Mouse (Mus musculus) forebrain, embryonic 12.5 days (tissue): Measurements from ENCODE around the gene Ptma. TPM values are rescaled to one million over a fixed set of nuclear protein-coding genes. Genes with fewer than 3 reads are reported as not detected.

Experiments
- ATAC-seq: fragments of 200-750 bp; cut with Nextera tagmentation; 2 replicates; pipeline ENCODE4 v1.8.0; 2017; ENCODE audit warnings: moderate TSS enrichment; ENCODE audit not compliant: low FRiP score
- H3K27ac ChIP-seq: fragments of 300-500 bp; sonication (generic); 2 replicates; pipeline ENCODE4 v1.5.1; 2016; ENCODE audit warnings: mild to moderate bottlenecking
- H3K27me3 ChIP-seq: fragments of 300-500 bp; sonication (generic); 2 replicates; pipeline ENCODE4 v1.6.1; 2016; ENCODE audit warnings: mild to moderate bottlenecking
- H3K36me3 ChIP-seq: fragments of 300-500 bp; sonication (generic); replicated peaks from 2 replicates; pipeline ENCODE4 v1.6.1; 2016; ENCODE audit warnings: mild to moderate bottlenecking
- H3K4me1 ChIP-seq: fragments of 300-500 bp; sonication (generic); 2 replicates; pipeline ENCODE4 v1.6.1; 2016
- H3K4me2 ChIP-seq: fragments of 300-500 bp; sonication (generic); 2 replicates; pipeline ENCODE4 v1.6.1; 2016; ENCODE audit warnings: mild to moderate bottlenecking, moderate library complexity
- H3K4me3 ChIP-seq: fragments of 300-500 bp; sonication (generic); replicated peaks from 2 replicates; pipeline ENCODE4 v1.5.1; 2016; ENCODE audit warnings: mild to moderate bottlenecking
- H3K9ac ChIP-seq: fragments of 300-500 bp; sonication (generic); 2 replicates; pipeline ENCODE4 v1.6.1; 2016; ENCODE audit warnings: mild to moderate bottlenecking
- H3K9me3 ChIP-seq: fragments of 300-500 bp; sonication (generic); 2 replicates; pipeline ENCODE4 v1.6.1; 2016
- WGBS: fragments of 180-500 bp; shearing (Covaris S2); methylation state at CpG from one replicate; pipeline ENCODE4 v1.1.7; 2016; 5-methylcytosine and 5-hydroxymethylcytosine counted together
- polyA plus RNA-seq: library from polyadenylated mRNA; unstranded; fragments of >200 nt; fragmentation: Nextera tagmentation; extraction: Ambion mirVana; gene quantifications from 2 replicates; pipeline ENCODE4 v1.2.1, GENCODE M21; 2016

Ptma gene
- polyA plus RNA-seq, 1 experiment from 2014 or later: 3,257 TPM

- no peaks in the 10 kb centered on the region for H3K9me3 ChIP-seq
- peak overlapping the region; percentile 96 for H3K4me3 ChIP-seq
- H3K4me2 ChIP-seq: peak overlapping the region; percentile 81
- peak overlapping the region; percentile 100 for H3K27ac ChIP-seq
- peaks cover 30% of the 10 kb centered on the region for H3K4me1 ChIP-seq
- 2% methylated on average over 53 of the region's 53 CpGs for WGBS
- peak overlapping the region; percentile 84 for H3K9ac ChIP-seq
- peaks cover 13% of the 10 kb centered on the region for H3K36me3 ChIP-seq
- no peaks in the 10 kb centered on the region for H3K27me3 ChIP-seq
- ATAC-seq: peak; percentile 81
Observed at GRCm38 (mm10) chr1:86524619-86525498, 1.7 kb upstream of the Ptma start.

DNA sequence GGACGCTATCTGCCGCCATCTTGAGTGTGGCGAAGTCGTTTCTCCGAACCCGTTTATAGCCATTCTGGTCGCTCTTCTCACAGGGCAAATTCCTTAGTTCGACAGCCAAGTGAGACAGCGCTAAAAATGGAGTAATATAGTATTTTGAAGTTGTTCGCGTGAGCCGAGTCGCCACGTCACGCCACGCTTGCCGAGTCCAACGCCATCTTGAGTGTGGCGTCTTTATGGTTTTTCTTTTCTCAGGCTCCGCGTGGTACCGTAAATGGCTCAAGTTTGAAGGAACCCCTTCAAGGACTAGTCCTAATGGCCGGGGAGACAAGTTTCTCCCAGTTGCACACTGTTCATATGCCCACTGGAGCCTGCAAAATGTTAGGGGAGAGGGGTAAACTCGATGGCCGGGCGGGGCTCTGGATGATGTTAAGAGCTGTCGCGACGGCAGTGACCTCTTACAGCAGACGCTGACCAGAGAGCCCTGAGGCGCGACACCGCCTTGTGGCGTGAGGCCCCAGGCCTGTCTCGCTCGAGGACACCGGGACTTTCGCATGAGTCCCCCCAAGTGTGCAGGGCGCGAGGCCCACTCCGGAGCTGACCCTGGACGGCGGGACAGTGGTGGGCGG is 919 bp upstream of the Ptma start:
- under 1% methylated on average over 44 of the region's 44 CpGs for WGBS
- peak overlapping the region; percentile 96 for H3K4me3 ChIP-seq
- peak overlapping the region; percentile 100 for H3K27ac ChIP-seq
- H3K4me2 ChIP-seq: peak overlapping the region; percentile 81
- peaks cover 32% of the 10 kb centered on the region for H3K4me1 ChIP-seq
- ATAC-seq: peak; percentile 15
- H3K36me3 ChIP-seq: peaks cover 15% of the 10 kb centered on the region
- H3K9ac ChIP-seq: peak overlapping the region; percentile 84
- H3K27me3 ChIP-seq: no peaks in the 10 kb centered on the region
- H3K9me3 ChIP-seq: no peaks in the 10 kb centered on the region

- H3K4me2 ChIP-seq: peak overlapping the region; percentile 85
- H3K4me1 ChIP-seq: peaks cover 44% of the 10 kb centered on the region
- ATAC-seq: no peak
- peaks cover 28% of the 10 kb centered on the region for H3K36me3 ChIP-seq
- peak overlapping the region; percentile 96 for H3K4me3 ChIP-seq
- peak overlapping the region; percentile 95 for H3K27ac ChIP-seq
- WGBS: under 1% methylated on average over 111 of the region's 111 CpGs
- H3K9ac ChIP-seq: peak overlapping the region; percentile 100
- H3K9me3 ChIP-seq: no peaks in the 10 kb centered on the region
- H3K27me3 ChIP-seq: no peaks in the 10 kb centered on the region
Observed at GRCm38 (mm10) chr1:86526789-86527598, 468 bp downstream of the Ptma start.

GRCm38 (mm10) chr1:86527599-86528486 is 1.3 kb downstream of the Ptma start:
- Histone ChIP-seq H3K9ac (peak overlapping the region; percentile 100), H3K27me3 (no peaks in the 10 kb centered on the region), H3K4me2 (peak overlapping the region; percentile 85), H3K4me3 (peak overlapping the region; percentile 96), H3K4me1 (peaks cover 46% of the 10 kb centered on the region), H3K9me3 (no peaks in the 10 kb centered on the region), H3K36me3 (peaks cover 29% of the 10 kb centered on the region), H3K27ac (peak overlapping the region; percentile 95)
- under 1% methylated on average over 86 of the region's 89 CpGs for WGBS
- peak; percentile 3; the same call in 1 of the 2 replicates for ATAC-seq

GRCm38 (mm10) chr1:86528571-86529180 is 2.1 kb downstream of the Ptma start:
- ATAC-seq: no peak
- WGBS: under 1% methylated on average over 15 of the region's 15 CpGs

DNA sequence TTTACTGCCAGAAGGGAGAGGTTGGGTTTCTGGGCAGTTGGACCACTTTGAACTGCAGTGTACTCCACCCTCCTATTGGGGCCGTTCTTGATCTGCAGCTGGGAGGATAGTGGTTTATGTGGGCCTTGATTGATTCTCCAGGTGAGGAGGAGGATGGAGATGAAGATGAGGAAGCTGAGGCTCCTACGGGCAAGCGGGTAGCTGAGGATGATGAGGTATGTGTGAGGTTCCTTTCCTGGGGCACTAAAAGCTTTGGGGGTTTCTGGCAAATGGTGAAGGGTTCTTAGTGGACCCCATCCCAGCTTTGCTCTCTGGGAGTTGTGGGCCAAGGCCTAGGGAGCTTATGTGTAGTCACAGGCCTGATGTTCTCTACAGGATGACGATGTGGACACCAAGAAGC is 3.1 kb downstream of the Ptma start:
- Histone ChIP-seq H3K27ac (peak overlapping the region; percentile 95; the same call in 1 of the 2 replicates), H3K4me3 (peak overlapping the region; percentile 96), H3K9ac (peak overlapping the region; percentile 100), H3K27me3 (no peaks in the 10 kb centered on the region), H3K36me3 (peaks cover 38% of the 10 kb centered on the region), H3K9me3 (no peaks in the 10 kb centered on the region), H3K4me2 (peak overlapping the region; percentile 85), H3K4me1 (peaks cover 40% of the 10 kb centered on the region)
- no peak for ATAC-seq
- WGBS: 53% methylated on average over 4 of the region's 4 CpGs

More at GRCm38 (mm10) chr1:86528571-86529180, 2.1 kb downstream of the Ptma start:
- Histone ChIP-seq H3K4me3 (peak overlapping the region; percentile 96), H3K4me1 (peaks cover 46% of the 10 kb centered on the region), H3K27ac (peak overlapping the region; percentile 95), H3K9me3 (no peaks in the 10 kb centered on the region), H3K36me3 (peaks cover 35% of the 10 kb centered on the region), H3K4me2 (peak overlapping the region; percentile 85), H3K27me3 (no peaks in the 10 kb centered on the region), H3K9ac (peak overlapping the region; percentile 100)

- Histone ChIP-seq H3K9me3 (no peaks in the 10 kb centered on the region), H3K4me1 (peaks cover 33% of the 10 kb centered on the region), H3K36me3 (peaks cover 38% of the 10 kb centered on the region), H3K9ac (peak overlapping the region; percentile 17), H3K4me3 (peak overlapping the region; percentile 19; the same call in 1 of the 2 replicates), H3K4me2 (peak overlapping the region; percentile 33), H3K27me3 (no peaks in the 10 kb centered on the region), H3K27ac (peak overlapping the region; percentile 77)
- ATAC-seq: no peak
- 23% methylated on average over 4 of the region's 4 CpGs for WGBS
Observed at GRCm38 (mm10) chr1:86530871-86531546, 4.5 kb downstream of the Ptma start.

DNA sequence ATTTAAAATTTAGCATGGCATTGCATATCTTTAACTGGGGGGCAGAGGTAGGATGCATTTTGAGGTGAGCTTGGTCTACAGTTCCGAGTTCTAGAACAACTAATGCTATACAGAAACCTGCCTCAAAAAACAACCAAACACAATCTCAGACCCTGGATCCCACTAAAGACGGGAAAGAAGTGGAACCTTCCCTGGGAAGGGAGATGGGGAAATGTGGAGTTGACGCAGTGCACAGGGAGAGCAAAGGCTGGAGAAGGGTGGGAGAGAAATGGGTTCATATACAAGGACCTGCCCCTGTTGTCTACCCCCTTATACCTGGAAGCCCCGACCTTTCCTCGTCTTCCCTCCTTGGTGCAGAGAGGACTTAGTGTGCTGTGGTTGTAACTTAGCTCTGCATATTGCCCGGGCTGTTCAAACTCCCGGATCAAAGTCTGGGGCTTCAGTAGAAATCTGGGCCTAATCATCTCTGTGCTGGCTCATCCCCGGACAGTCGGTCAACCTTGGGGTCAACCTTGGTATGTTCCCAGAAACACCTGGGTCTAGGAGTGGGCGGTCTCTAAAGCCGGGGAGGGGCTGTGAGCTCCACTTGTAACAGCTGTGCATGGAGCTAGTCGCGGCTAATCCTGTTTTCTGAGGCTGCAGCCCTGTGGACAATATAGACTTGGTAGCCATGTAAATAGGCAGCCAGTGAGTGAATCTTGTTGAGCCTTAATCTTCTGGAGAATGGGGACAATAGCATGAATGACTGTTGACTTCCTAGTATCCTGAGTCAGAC is 5.2 kb downstream of the Ptma start:
- Histone ChIP-seq H3K27me3 (no peaks in the 10 kb centered on the region), H3K36me3 (peaks cover 38% of the 10 kb centered on the region), H3K4me3 (peak overlapping the region; percentile 19; the same call in 1 of the 2 replicates), H3K4me2 (peak overlapping the region; percentile 33), H3K4me1 (peaks cover 33% of the 10 kb centered on the region), H3K9ac (peak overlapping the region; percentile 26; the same call in 1 of the 2 replicates), H3K27ac (peak overlapping the region; percentile 77), H3K9me3 (no peaks in the 10 kb centered on the region)
- 6% methylated on average over 13 of the region's 13 CpGs for WGBS
- peak; percentile 27 for ATAC-seq

DNA sequence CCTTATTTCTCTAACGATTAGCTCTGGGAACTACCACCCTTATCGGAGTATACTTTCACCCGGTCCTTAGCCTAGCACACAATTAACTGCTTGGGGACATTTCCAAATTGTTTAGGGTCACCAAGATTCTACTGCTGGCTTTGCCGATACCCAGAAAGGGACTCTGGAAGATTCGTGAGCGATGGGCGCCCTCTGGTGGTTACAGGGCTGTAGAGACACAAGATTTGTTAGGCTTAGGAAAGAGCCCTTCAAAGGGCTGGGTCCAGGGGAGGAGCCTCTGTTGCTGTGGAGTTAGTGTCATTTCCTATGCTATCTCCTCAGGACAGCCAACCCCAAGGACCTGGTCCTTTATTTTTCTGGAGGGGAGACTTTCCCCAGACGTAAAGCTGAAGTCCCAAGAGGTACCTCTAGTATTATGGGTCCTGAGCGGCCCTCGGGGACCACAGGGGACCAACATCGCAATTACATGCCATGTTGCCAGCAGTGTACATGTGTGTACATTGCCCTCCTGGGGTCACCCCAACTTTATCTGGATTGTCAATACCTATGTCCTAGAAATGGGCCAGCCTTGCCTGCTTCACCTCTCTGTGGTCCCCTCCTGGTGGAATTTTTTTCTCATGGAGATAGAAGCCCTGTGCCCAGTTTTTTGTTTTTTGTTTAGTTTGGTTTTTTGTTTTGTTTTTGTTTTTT is 6.0 kb downstream of the Ptma start:
- peaks cover 33% of the 10 kb centered on the region for H3K4me1 ChIP-seq
- ATAC-seq: peak; percentile 36; the same call in 1 of the 2 replicates
- WGBS: 24% methylated on average over 11 of the region's 11 CpGs
- no peaks in the 10 kb centered on the region for H3K9me3 ChIP-seq
- no peaks in the 10 kb centered on the region for H3K27me3 ChIP-seq
- peak overlapping the region; percentile 77 for H3K27ac ChIP-seq
- H3K36me3 ChIP-seq: peaks cover 38% of the 10 kb centered on the region
- peak overlapping the region; percentile 33; the same call in 1 of the 2 replicates for H3K4me2 ChIP-seq
- H3K4me3 ChIP-seq: 0 out of 2 replicates have a peak overlapping the region, but pooled peaks have one; percentile 19
- 0 out of 2 replicates have a peak overlapping the region, but pooled peaks have one; percentile 26 for H3K9ac ChIP-seq
